Mouse (Mus musculus): ENCODE measurements around the gene Apc2.

DNA sequence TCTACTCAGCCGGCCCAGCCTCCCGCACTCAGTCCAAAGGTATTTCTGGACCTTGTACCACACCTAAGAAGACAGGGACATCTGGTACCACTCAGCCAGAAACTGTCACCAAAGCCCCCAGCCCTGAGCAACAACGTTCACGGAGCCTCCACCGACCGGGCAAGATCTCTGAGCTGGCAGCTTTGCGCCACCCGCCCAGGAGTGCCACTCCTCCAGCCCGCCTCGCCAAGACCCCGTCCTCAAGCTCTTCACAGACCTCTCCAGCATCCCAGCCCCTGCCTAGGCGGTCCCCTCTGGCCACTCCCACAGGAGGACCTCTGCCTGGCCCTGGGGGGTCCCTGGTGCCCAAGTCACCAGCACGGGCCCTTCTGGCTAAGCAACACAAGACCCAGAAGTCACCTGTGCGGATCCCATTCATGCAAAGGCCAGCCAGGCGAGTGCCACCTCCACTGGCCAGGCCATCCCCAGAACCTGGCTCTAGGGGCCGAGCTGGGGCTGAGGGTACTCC is 18.8 kb downstream of the Apc2 start:
- TF ChIP-seq CTCF (conservative IDR thresholded peaks at IDR 0.05; ENCODE audit: insufficient read depth, insufficient read length, low read depth, low read length) (no peak), POLR2A (IDR thresholded peaks at IDR 0.05; ENCODE audit: low read depth, low read length) (no peak)

All from kidney, adult 2 months (tissue).